Mouse (Mus musculus) forebrain, embryonic 16.5 days (tissue): ENCODE results near the gene Mapk12. TPM values are rescaled to one million over a fixed set of nuclear protein-coding genes. Genes with fewer than 3 reads are reported as not detected.

Experiments used
- ATAC-seq: fragments of 200-750 bp; cut with Nextera tagmentation; 2 replicates; pipeline ENCODE4 v1.8.0; 2017; ENCODE audit warnings: mild to moderate bottlenecking, moderate library complexity
- H3K27ac ChIP-seq: fragments of 300-500 bp; sonication (generic); 2 replicates; pipeline ENCODE4 v1.5.1; 2014; ENCODE audit warnings: low read length, control low read depth
- H3K27me3 ChIP-seq: fragments of 300-500 bp; sonication (generic); replicated peaks from 2 replicates; pipeline ENCODE4 v1.6.1; 2014; ENCODE audit warnings: low read length; ENCODE audit not compliant: control insufficient read depth, insufficient read depth
- H3K36me3 ChIP-seq: fragments of 300-500 bp; sonication (generic); 2 replicates; pipeline ENCODE4 v1.6.1; 2014; ENCODE audit not compliant: control insufficient read depth, insufficient read depth
- H3K4me1 ChIP-seq: fragments of 300-500 bp; sonication (generic); replicated peaks from 2 replicates; pipeline ENCODE4 v1.6.1; 2014; ENCODE audit warnings: low read length; ENCODE audit not compliant: control insufficient read depth, insufficient read depth
- H3K4me2 ChIP-seq: fragments of 300-500 bp; sonication (generic); 2 replicates; pipeline ENCODE4 v1.6.1; 2014; ENCODE audit warnings: mild to moderate bottlenecking, low read length, control low read depth
- H3K4me3 ChIP-seq: fragments of 300-500 bp; sonication (generic); replicated peaks from 2 replicates; pipeline ENCODE4 v1.5.1; 2014; ENCODE audit warnings: mild to moderate bottlenecking, low read length, control low read depth
- H3K9ac ChIP-seq: fragments of 300-500 bp; sonication (generic); replicated peaks from 2 replicates; pipeline ENCODE4 v1.6.1; 2014; ENCODE audit warnings: low read depth, low read length, control low read depth
- H3K9me3 ChIP-seq: fragments of 300-500 bp; sonication (generic); 2 replicates; pipeline ENCODE4 v1.6.1; 2016; ENCODE audit warnings: low read length; ENCODE audit not compliant: control insufficient read depth
- WGBS: fragments of 180-500 bp; shearing (Covaris S2); extraction: QIAGEN DNeasy Blood & Tissue Kit; methylation state at CpG from one replicate; pipeline ENCODE4 v1.1.7; 2014; 5-methylcytosine and 5-hydroxymethylcytosine counted together
- polyA plus RNA-seq: library from polyadenylated mRNA; unstranded; fragments of >200 nt; fragmentation: Nextera tagmentation; extraction: Ambion mirVana; gene quantifications from 2 replicates; pipeline ENCODE4 v1.2.1, GENCODE M21; 2015

The Mapk12 gene
- polyA plus RNA-seq, 1 experiment from 2014 or later = 5.7 TPM

- 0 out of 2 replicates have a peak, but pooled peaks cover 3% of the 10 kb centered on the region for H3K36me3 ChIP-seq
Observed at GRCm38 (mm10) chr15:89118007-89118406, 22.5 kb downstream of the Mapk12 start.

GRCm38 (mm10) chr15:89110147-89110546, 30.4 kb downstream of the Mapk12 start:
- Histone ChIP-seq H3K4me1 (no peaks in the 10 kb centered on the region), H3K9me3 (no peaks in the 10 kb centered on the region), H3K27ac (no peak overlapping the region), H3K4me2 (no peak overlapping the region), H3K27me3 (no peaks in the 10 kb centered on the region), H3K36me3 (peaks cover 25% of the 10 kb centered on the region), H3K4me3 (no peak overlapping the region), H3K9ac (no peak overlapping the region)
- WGBS = 89% methylated on average over 9 of the region's 9 CpGs
- ATAC-seq = no peak

More at GRCm38 (mm10) chr15:89118007-89118406, 22.5 kb downstream of the Mapk12 start:
- Histone ChIP-seq H3K27me3 (no peaks in the 10 kb centered on the region), H3K9ac (no peak overlapping the region), H3K4me1 (peaks cover 32% of the 10 kb centered on the region), H3K9me3 (no peaks in the 10 kb centered on the region), H3K4me3 (no peak overlapping the region), H3K27ac (no peak overlapping the region), H3K4me2 (no peak overlapping the region)
- no peak for ATAC-seq

- Histone ChIP-seq H3K36me3 (peaks cover 27% of the 10 kb centered on the region), H3K4me1 (no peaks in the 10 kb centered on the region), H3K27ac (no peak overlapping the region), H3K27me3 (no peaks in the 10 kb centered on the region), H3K9me3 (no peaks in the 10 kb centered on the region), H3K4me3 (no peak overlapping the region), H3K9ac (no peak overlapping the region), H3K4me2 (no peak overlapping the region)
- no peak for ATAC-seq
- 94% methylated on average over 1 of the region's 1 CpGs for WGBS
Observed at GRCm38 (mm10) chr15:89106976-89107375, 33.5 kb downstream of the Mapk12 start.

GRCm38 (mm10) chr15:89106073-89106472, 34.4 kb downstream of the Mapk12 start:
- no peak overlapping the region for H3K4me2 ChIP-seq
- no peaks in the 10 kb centered on the region for H3K4me1 ChIP-seq
- no peaks in the 10 kb centered on the region for H3K9me3 ChIP-seq
- WGBS = 78% methylated on average over 13 of the region's 13 CpGs
- H3K27ac ChIP-seq = no peak overlapping the region
- H3K27me3 ChIP-seq = no peaks in the 10 kb centered on the region
- peaks cover 23% of the 10 kb centered on the region for H3K36me3 ChIP-seq
- H3K9ac ChIP-seq = no peak overlapping the region
- no peak overlapping the region for H3K4me3 ChIP-seq
- no peak for ATAC-seq

GRCm38 (mm10) chr15:89104425-89104824, 36.1 kb downstream of the Mapk12 start:
- Histone ChIP-seq H3K9me3 (no peaks in the 10 kb centered on the region), H3K27me3 (no peaks in the 10 kb centered on the region), H3K27ac (no peak overlapping the region), H3K36me3 (peaks cover 29% of the 10 kb centered on the region), H3K9ac (no peak overlapping the region), H3K4me1 (no peaks in the 10 kb centered on the region), H3K4me2 (no peak overlapping the region), H3K4me3 (no peak overlapping the region)
- 94% methylated on average over 8 of the region's 8 CpGs for WGBS
- ATAC-seq = no peak

GRCm38 (mm10) chr15:89103921-89104320, 36.6 kb downstream of the Mapk12 start:
- no peak overlapping the region for H3K4me2 ChIP-seq
- H3K9me3 ChIP-seq = no peaks in the 10 kb centered on the region
- peaks cover 27% of the 10 kb centered on the region for H3K36me3 ChIP-seq
- no peak for ATAC-seq
- 91% methylated on average over 10 of the region's 10 CpGs for WGBS
- H3K9ac ChIP-seq = no peak overlapping the region
- H3K4me1 ChIP-seq = no peaks in the 10 kb centered on the region
- H3K27me3 ChIP-seq = no peaks in the 10 kb centered on the region
- no peak overlapping the region for H3K27ac ChIP-seq
- H3K4me3 ChIP-seq = no peak overlapping the region

GRCm38 (mm10) chr15:89102646-89103045, 37.9 kb downstream of the Mapk12 start:
- H3K4me1 ChIP-seq = no peaks in the 10 kb centered on the region
- H3K4me3 ChIP-seq = no peak overlapping the region
- no peaks in the 10 kb centered on the region for H3K9me3 ChIP-seq
- H3K27me3 ChIP-seq = no peaks in the 10 kb centered on the region
- WGBS = 65% methylated on average over 5 of the region's 5 CpGs
- no peak overlapping the region for H3K9ac ChIP-seq
- H3K36me3 ChIP-seq = peaks cover 24% of the 10 kb centered on the region
- no peak overlapping the region for H3K27ac ChIP-seq
- no peak for ATAC-seq
- H3K4me2 ChIP-seq = no peak overlapping the region

GRCm38 (mm10) chr15:89100823-89101222, 39.7 kb downstream of the Mapk12 start:
- Histone ChIP-seq H3K9ac (no peak overlapping the region), H3K27me3 (no peaks in the 10 kb centered on the region), H3K9me3 (no peaks in the 10 kb centered on the region), H3K27ac (no peak overlapping the region), H3K36me3 (peaks cover 29% of the 10 kb centered on the region), H3K4me1 (no peaks in the 10 kb centered on the region), H3K4me2 (no peak overlapping the region), H3K4me3 (no peak overlapping the region)
- ATAC-seq = no peak
- WGBS = 92% methylated on average over 12 of the region's 12 CpGs

- peaks cover 44% of the 10 kb centered on the region for H3K36me3 ChIP-seq
- 92% methylated on average over 7 of the region's 7 CpGs for WGBS
- no peak for ATAC-seq
Observed at GRCm38 (mm10) chr15:89098616-89099015, 41.9 kb downstream of the Mapk12 start.

GRCm38 (mm10) chr15:89097450-89097849, 43.1 kb downstream of the Mapk12 start:
- no peak overlapping the region for H3K27ac ChIP-seq
- WGBS = 80% methylated on average over 5 of the region's 5 CpGs
- ATAC-seq = no peak

More at GRCm38 (mm10) chr15:89098616-89099015, 41.9 kb downstream of the Mapk12 start:
- Histone ChIP-seq H3K4me2 (no peak overlapping the region), H3K27ac (no peak overlapping the region), H3K27me3 (no peaks in the 10 kb centered on the region), H3K9ac (no peak overlapping the region), H3K4me3 (no peak overlapping the region), H3K4me1 (no peaks in the 10 kb centered on the region), H3K9me3 (no peaks in the 10 kb centered on the region)

More at GRCm38 (mm10) chr15:89097450-89097849, 43.1 kb downstream of the Mapk12 start:
- H3K9me3 ChIP-seq = no peaks in the 10 kb centered on the region
- H3K36me3 ChIP-seq = peaks cover 50% of the 10 kb centered on the region
- H3K4me3 ChIP-seq = no peak overlapping the region
- H3K9ac ChIP-seq = no peak overlapping the region
- no peaks in the 10 kb centered on the region for H3K4me1 ChIP-seq
- no peaks in the 10 kb centered on the region for H3K27me3 ChIP-seq
- H3K4me2 ChIP-seq = no peak overlapping the region
